ENCODE assay signal across 9 mouse cellular contexts in the genomic region with DNA sequence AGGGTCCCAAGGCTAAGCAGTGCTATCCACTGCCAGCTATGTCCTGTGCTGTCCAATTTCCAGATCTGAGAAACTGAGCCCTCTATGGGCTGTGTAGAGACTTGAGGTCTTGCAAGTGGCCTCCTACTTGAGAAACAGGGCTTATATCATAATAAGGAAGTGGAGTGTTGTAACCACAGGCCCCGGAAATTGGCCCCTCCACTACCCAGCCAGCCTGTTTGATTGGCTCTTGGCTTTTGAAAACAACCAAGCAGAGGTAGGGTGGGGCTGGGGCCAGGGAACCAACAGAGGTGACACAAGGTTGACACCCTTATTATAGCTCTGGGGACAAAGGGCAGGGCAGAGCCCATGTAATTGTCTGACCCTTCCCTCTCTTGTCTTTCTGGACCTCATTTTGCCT. TPM values are rescaled to one million over a fixed set of nuclear protein-coding genes. Genes with fewer than 3 reads are reported as not detected.
DNase-seq lines count a peak whose midpoint lies in the region; ATAC-seq and TF ChIP-seq lines count a peak whose summit lies in the region.
"Had no signal": no experiment of that assay in that cellular context is flagged by ENCODE, and none has a peak within 500 bp of the region (broad histone marks: within the 10 kb centered on the region; RNA-seq: fewer than 3 reads in every experiment).

No protein-coding gene starts in this region.

- WGBS in forebrain, embryonic 12.5 days, result 40% methylated on average over 1 of the region's 1 CpGs
- WGBS in liver, embryonic 13.5 days (ENCODE audit: insufficient replicate concordance), result 12% methylated on average over 1 of the region's 1 CpGs
- WGBS in neural tube, embryonic 14.5 days, result 30% methylated on average over 1 of the region's 1 CpGs

- no peak for TF ChIP-seq CTCF in left cerebral cortex, adult 2 months (IDR thresholded peaks at IDR 0.05)

- intact Hi-C loops in left cerebral cortex, adult 2 months (cut with DNase I), result no loop called here
- intact Hi-C loops in left cerebral cortex, postnatal 14 days (cut with DNase I), result loop anchor here (10.0 kb wide), 1 partner anchor 490 kb away; the partner anchor contains the start of gene Zfp281

- no peak overlapping the region for H3K4me3 ChIP-seq in left cerebral cortex, adult 2 months
- H3K4me3 ChIP-seq in forebrain, embryonic 12.5 days (replicated peaks), result no peak overlapping the region
- H3K4me3 ChIP-seq in liver, embryonic 13.5 days (replicated peaks), result no peak overlapping the region
- 0 out of 2 replicates have a peak overlapping the region, but pooled peaks have one; percentile 4 for H3K4me3 ChIP-seq in neural tube, embryonic 14.5 days (ENCODE audit: low read depth, low read length)
- H3K4me3 ChIP-seq: limb, embryonic 12.5 days had no signal

- H3K9me3 ChIP-seq in forebrain, embryonic 12.5 days, result no peaks in the 10 kb centered on the region
- H3K9me3 ChIP-seq in liver, embryonic 13.5 days (replicated peaks), result no peaks in the 10 kb centered on the region
- no peaks in the 10 kb centered on the region for H3K9me3 ChIP-seq in neural tube, embryonic 14.5 days (ENCODE audit: control insufficient read depth, low read length)
- H3K9me3 ChIP-seq: limb, embryonic 12.5 days had no signal

- peak overlapping the region; percentile 80 for H3K4me2 ChIP-seq in forebrain, embryonic 12.5 days
- peak overlapping the region; percentile 99 for H3K4me2 ChIP-seq in liver, embryonic 13.5 days
- peak overlapping the region; percentile 67; the same call in 1 of the 2 replicates for H3K4me2 ChIP-seq in neural tube, embryonic 14.5 days (ENCODE audit: low read depth, low read length)

- H3K27ac ChIP-seq in left cerebral cortex, adult 2 months, result peak overlapping the region; percentile 69; the same call in 1 of the 2 replicates
- H3K27ac ChIP-seq in forebrain, embryonic 12.5 days, result no peak overlapping the region
- H3K27ac ChIP-seq in liver, embryonic 13.5 days, result peak overlapping the region; percentile 84
- H3K27ac ChIP-seq in neural tube, embryonic 14.5 days (ENCODE audit: low read depth, low read length), result no peak overlapping the region

- no peak for DNase-seq in left cerebral cortex, adult 2 months (ENCODE audit: extremely low spot score in 1 of 2, low spot score in 2 of 2)
- no peak for DNase-seq in left cerebral cortex, postnatal 14 days (ENCODE audit: low spot score in 2 of 2)
- DNase-seq in liver, embryonic 13.5 days, result peak; percentile 76
- no peak for DNase-seq in retina, embryonic 14.5 days (ENCODE audit: low spot score)
- no peak for DNase-seq in layer of hippocampus, postnatal 36 days
- no peak for DNase-seq in urinary bladder, postnatal 25 days (ENCODE audit: low spot score)

- no peaks in the 10 kb centered on the region for H3K36me3 ChIP-seq in forebrain, embryonic 12.5 days (replicated peaks)
- H3K36me3 ChIP-seq in liver, embryonic 13.5 days, result no peaks in the 10 kb centered on the region
- no peaks in the 10 kb centered on the region for H3K36me3 ChIP-seq in neural tube, embryonic 14.5 days (ENCODE audit: control insufficient read depth, insufficient read depth, low read length)
- H3K36me3 ChIP-seq: limb, embryonic 12.5 days had no signal

- H3K9ac ChIP-seq in forebrain, embryonic 12.5 days, result no peak overlapping the region
- peak overlapping the region; percentile 58 for H3K9ac ChIP-seq in liver, embryonic 13.5 days
- H3K9ac ChIP-seq in neural tube, embryonic 14.5 days (replicated peaks; ENCODE audit: low read depth, low read length), result no peak overlapping the region; the same call in 1 of the 2 replicates
- H3K9ac ChIP-seq: limb, embryonic 12.5 days had no signal

- peaks cover 15% of the 10 kb centered on the region; the same call in 1 of the 2 replicates for H3K27me3 ChIP-seq in forebrain, embryonic 12.5 days
- no peaks in the 10 kb centered on the region for H3K27me3 ChIP-seq in liver, embryonic 13.5 days
- H3K27me3 ChIP-seq in neural tube, embryonic 14.5 days (ENCODE audit: control insufficient read depth, insufficient read depth, low read length), result no peaks in the 10 kb centered on the region
- H3K27me3 ChIP-seq: limb, embryonic 12.5 days had no signal

- ATAC-seq in forebrain, embryonic 12.5 days (ENCODE audit: low FRiP score), result no peak
- peak; percentile 78 for ATAC-seq in liver, embryonic 13.5 days (ENCODE audit: low read depth)
- no peak for ATAC-seq in neural tube, embryonic 14.5 days (ENCODE audit: low read depth)

- H3K4me1 ChIP-seq in forebrain, embryonic 12.5 days, result peaks cover 93% of the 10 kb centered on the region
- H3K4me1 ChIP-seq in liver, embryonic 13.5 days (replicated peaks), result peaks cover 99% of the 10 kb centered on the region
- peaks cover 67% of the 10 kb centered on the region for H3K4me1 ChIP-seq in neural tube, embryonic 14.5 days (ENCODE audit: control insufficient read depth, insufficient read depth, low read length)

RNA-seq across cellular contexts. Expression of gene Kif21b, which starts 3.9 kb away (rescaled TPM):
- total RNA-seq in left cerebral cortex, adult 2 months (2021), result 10 to 100 TPM; 67.3 to 74.2 TPM
- 100 to 1,000 TPM; 180 to 201 TPM for total RNA-seq in left cerebral cortex, postnatal 14 days (2021)
- polyA plus RNA-seq in forebrain, embryonic 12.5 days (2016; fragmentation: Nextera tagmentation; extraction: Ambion mirVana), result 45.7 and 47.7 TPM in 2 replicates
- 1.1 and 1.2 TPM in 2 replicates for polyA plus RNA-seq in liver, embryonic 13.5 days (2015; fragmentation: Nextera tagmentation; extraction: Ambion mirVana)
- polyA plus RNA-seq in neural tube, embryonic 14.5 days (2014; fragmentation: Nextera tagmentation; extraction: Ambion mirVana), result 43.1 and 54.5 TPM in 2 replicates
- total RNA-seq in layer of hippocampus, postnatal 36 days (2021), result 10 to 100 TPM; 34.5 to 36.2 TPM

Comparison
In these comparisons a context has a peak if more than half of its experiments do, and no peak if none do; other contexts are left out.
1. H3K27ac ChIP-seq: peak in left cerebral cortex, adult 2 months (single experiment) and liver, embryonic 13.5 days (single experiment); none in forebrain, embryonic 12.5 days (single experiment) and neural tube, embryonic 14.5 days (single experiment).
2. Peak in every context shown above with its lines, with median percentiles within 50 percentile points of each other: H3K4me2 ChIP-seq.